Mouse (Mus musculus): ENCODE measurements around the gene Nemp1. TPM values are rescaled to one million over a fixed set of nuclear protein-coding genes. Genes with fewer than 3 reads are reported as not detected.

Gene Nemp1
- polyA plus RNA-seq, 1 experiment = 6.7 TPM

DNA sequence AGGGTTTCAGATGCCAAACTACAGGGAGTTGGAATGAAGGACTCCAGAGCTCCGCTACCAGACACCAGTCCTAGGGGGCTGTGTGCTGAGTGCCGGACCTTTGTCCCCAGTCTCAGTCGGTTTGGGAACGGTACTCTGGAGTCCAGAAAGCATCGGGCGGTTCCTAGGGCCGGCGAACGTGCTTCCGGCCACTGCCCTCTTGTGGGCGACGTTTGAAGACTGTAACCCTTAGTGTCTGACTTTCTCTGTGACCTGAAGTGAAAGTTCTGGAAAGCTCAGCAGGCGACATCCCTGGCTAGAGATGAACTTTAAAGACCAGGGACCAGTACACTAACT is 44.7 kb upstream of the Nemp1 start:
- peak overlapping the region; percentile 71 for H3K27ac ChIP-seq (ENCODE audit: control insufficient read depth, insufficient read depth, low read depth, low read length, poor library complexity)
- peak; percentile 60 for TF ChIP-seq CTCF (IDR thresholded peaks at IDR 0.05; ENCODE audit: control insufficient read depth, insufficient read depth, low read length)
- no peak for TF ChIP-seq POLR2A (IDR thresholded peaks at IDR 0.05; ENCODE audit: borderline replicate concordance, control insufficient read depth, low read depth, low read length)
- WGBS = 2% methylated on average over 13 of the region's 13 CpGs

DNA sequence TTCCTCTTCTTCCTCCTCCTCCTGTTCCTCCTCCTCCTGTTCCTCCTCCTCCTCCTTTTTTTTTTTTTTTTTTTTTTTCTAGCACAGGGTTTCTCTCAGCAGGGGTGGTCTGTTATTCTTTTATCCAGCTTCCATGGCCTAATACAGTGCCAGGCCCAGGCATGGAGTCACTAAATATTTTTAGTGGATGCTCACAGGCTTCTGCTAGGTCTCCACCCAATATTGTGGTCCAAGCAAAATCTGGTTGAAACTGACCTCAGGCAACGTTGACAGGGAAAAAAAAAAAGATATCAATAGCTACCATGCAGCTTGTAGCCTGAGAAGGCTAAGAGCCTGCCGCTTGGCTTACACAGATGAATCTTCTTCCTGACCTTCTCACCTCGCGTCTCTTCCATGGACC is 44.0 kb upstream of the Nemp1 start:
- TF ChIP-seq POLR2A (IDR thresholded peaks at IDR 0.05; ENCODE audit: borderline replicate concordance, control insufficient read depth, low read depth, low read length) = no peak
- no peak for TF ChIP-seq CTCF (IDR thresholded peaks at IDR 0.05; ENCODE audit: control insufficient read depth, insufficient read depth, low read length)
- WGBS = 71% methylated on average over 4 of the region's 4 CpGs
- Histone ChIP-seq H3K4me1 (ENCODE audit: control insufficient read depth, insufficient read depth, low read length) (no peaks in the 10 kb centered on the region), H3K27ac (ENCODE audit: control insufficient read depth, insufficient read depth, low read depth, low read length, poor library complexity) (no peak overlapping the region), H3K4me3 (replicated peaks; ENCODE audit: control insufficient read depth, low read depth, low read length) (no peak overlapping the region)

More for the DNA sequence above, 44.7 kb upstream of the Nemp1 start:
- Histone ChIP-seq H3K4me1 (ENCODE audit: control insufficient read depth, insufficient read depth, low read length) (no peaks in the 10 kb centered on the region), H3K4me3 (replicated peaks; ENCODE audit: control insufficient read depth, low read depth, low read length) (peak overlapping the region; percentile 64)

DNA sequence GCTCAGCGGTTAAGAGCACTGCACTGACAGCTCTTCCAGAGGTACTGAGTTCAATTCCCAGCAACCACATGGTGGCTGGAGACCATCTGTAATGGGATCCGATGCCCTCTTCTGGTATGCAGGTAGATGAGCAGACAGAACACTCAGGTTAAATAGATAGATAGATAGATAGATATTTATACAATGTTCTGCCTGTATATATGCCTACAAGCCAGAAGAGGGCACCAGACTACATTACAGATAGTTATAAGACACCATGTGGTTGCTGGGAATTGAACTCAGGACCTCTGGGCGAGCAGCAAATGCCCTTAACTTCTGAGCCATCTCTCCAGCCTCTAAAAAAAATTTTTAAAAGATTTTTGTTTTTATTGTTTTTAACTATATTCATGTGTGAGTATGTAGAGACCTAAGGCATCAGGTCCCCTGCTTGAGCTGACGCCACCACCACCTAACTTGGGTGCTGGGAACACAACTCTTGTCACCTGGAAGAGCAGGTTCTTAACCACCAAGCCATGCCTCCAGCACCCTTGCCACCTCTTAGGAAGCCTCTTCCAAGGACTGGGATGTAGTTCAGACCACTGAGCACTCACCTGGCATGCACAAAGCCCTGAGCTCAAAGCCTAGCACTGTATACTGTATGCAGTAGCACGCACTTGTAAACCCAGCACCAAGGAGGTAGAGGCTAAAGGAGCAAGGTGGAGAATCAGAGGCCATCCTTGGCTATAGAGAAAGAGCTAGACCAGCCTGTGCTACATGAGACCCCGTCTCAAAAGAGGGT is 43.1 kb upstream of the Nemp1 start:
- H3K27ac ChIP-seq (ENCODE audit: control insufficient read depth, insufficient read depth, low read depth, low read length, poor library complexity) = no peak overlapping the region
- WGBS = 81% methylated on average over 6 of the region's 6 CpGs
- TF ChIP-seq POLR2A (IDR thresholded peaks at IDR 0.05; ENCODE audit: borderline replicate concordance, control insufficient read depth, low read depth, low read length) (no peak), CTCF (IDR thresholded peaks at IDR 0.05; ENCODE audit: control insufficient read depth, insufficient read depth, low read length) (no peak)
- no peak overlapping the region for H3K4me3 ChIP-seq (replicated peaks; ENCODE audit: control insufficient read depth, low read depth, low read length)
- no peaks in the 10 kb centered on the region for H3K4me1 ChIP-seq (ENCODE audit: control insufficient read depth, insufficient read depth, low read length)

DNA sequence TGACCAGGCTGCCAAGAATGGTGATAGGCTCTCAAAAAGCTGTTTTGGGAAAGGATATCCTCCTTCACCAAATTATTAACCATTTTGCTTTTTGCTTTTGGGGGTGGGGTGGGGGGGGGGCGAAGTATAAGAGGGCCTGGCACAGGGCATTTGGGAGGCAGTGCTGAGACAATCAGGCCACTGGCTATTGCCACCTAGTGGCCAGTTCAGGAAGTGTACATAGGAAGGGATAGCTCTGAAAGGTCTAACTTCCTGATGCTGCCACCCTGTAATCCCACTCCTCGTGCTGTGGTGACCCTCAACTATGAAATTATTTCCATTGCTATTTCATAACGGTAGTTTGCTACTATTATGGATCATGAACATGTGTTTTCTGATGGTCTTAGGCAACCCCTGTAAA is 40.3 kb upstream of the Nemp1 start:
- TF ChIP-seq POLR2A (IDR thresholded peaks at IDR 0.05; ENCODE audit: borderline replicate concordance, control insufficient read depth, low read depth, low read length) (no peak), CTCF (IDR thresholded peaks at IDR 0.05; ENCODE audit: control insufficient read depth, insufficient read depth, low read length) (peak; percentile 56)
- WGBS = 74% methylated on average over 3 of the region's 3 CpGs
- Histone ChIP-seq H3K4me3 (replicated peaks; ENCODE audit: control insufficient read depth, low read depth, low read length) (no peak overlapping the region), H3K4me1 (ENCODE audit: control insufficient read depth, insufficient read depth, low read length) (peaks cover 3% of the 10 kb centered on the region; the same call in 1 of the 2 replicates), H3K27ac (ENCODE audit: control insufficient read depth, insufficient read depth, low read depth, low read length, poor library complexity) (no peak overlapping the region)

DNA sequence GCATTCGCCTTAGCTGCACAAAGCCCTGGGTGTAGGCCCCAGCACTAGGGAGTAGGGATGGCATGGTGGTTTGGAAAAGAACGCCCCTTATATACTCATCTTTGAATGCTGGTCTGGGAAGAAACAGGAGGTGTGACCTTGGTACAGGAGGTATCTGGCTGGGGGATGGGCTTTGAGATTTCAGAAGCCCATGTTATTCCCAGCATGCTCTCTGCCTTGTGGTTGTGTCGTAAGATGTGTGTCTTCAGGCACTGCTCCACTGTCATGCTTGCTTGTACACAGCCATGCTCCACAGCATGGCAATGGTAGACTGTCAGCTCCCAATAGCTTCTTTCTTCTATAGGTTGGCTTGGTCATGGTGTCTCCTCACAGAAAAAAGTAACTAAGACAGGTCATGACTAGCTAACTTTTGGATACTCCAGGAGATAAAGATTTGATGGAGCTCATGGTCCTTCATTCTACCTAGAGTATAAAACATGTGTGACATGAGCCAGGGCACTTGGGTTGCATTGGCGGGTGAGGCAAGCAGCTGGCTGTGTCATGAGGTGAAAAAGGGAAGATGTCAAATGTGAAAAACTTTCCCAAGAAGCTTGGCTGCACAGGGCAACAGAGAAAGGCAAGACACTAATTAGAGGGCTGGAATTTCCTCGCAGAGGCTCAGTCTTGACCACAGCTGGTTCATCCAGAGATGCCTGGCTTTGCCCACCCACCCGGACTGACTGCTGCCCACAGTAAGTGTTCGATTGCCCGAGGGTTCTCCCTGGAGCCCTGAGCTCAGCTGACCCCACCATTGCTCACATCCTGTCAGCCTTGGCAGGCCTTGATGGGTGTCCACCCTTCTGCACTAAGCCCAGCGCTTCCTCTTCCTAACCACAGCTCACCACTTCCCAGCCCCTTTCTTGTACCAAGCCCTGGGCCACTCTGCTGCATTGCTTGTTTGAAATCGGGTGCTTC is 35.2 kb upstream of the Nemp1 start:
- Histone ChIP-seq H3K4me1 (ENCODE audit: control insufficient read depth, insufficient read depth, low read length) (peaks cover 11% of the 10 kb centered on the region), H3K27ac (ENCODE audit: control insufficient read depth, insufficient read depth, low read depth, low read length, poor library complexity) (peak overlapping the region; percentile 85), H3K4me3 (replicated peaks; ENCODE audit: control insufficient read depth, low read depth, low read length) (no peak overlapping the region)
- TF ChIP-seq CTCF (IDR thresholded peaks at IDR 0.05; ENCODE audit: control insufficient read depth, insufficient read depth, low read length) = no peak
- TF ChIP-seq POLR2A (IDR thresholded peaks at IDR 0.05; ENCODE audit: borderline replicate concordance, control insufficient read depth, low read depth, low read length) = no peak
- WGBS = 23% methylated on average over 10 of the region's 10 CpGs

DNA sequence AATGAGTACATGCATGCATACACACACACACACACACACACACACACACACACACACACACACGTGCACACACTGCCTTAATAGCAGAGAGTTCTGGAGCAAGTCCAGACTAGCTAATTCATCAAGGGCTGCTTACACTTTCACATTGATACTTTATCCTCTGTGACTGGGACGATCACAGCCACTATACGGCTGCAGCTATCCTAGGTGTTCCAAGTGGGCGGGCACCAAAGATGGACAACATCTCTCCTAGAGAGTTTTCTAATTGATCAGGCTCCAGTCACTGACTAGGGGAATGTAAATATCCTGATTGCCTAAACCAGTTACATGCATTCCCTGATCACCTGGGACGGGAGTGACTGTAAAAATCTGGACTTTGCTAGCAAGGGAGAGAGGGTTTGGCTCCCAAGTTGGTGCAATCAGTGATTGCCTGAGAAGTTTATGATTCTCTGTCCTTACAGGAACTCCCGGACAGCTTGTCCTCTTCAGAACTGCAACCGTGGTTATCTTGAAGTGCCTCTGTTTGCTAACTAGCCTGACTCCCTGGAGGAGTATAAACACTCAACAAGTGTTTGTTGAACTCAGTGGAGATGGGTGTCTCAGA is 33.9 kb upstream of the Nemp1 start:
- no peak overlapping the region for H3K27ac ChIP-seq (ENCODE audit: control insufficient read depth, insufficient read depth, low read depth, low read length, poor library complexity)
- no peak overlapping the region for H3K4me3 ChIP-seq (replicated peaks; ENCODE audit: control insufficient read depth, low read depth, low read length)
- TF ChIP-seq POLR2A (IDR thresholded peaks at IDR 0.05; ENCODE audit: borderline replicate concordance, control insufficient read depth, low read depth, low read length) (no peak), CTCF (IDR thresholded peaks at IDR 0.05; ENCODE audit: control insufficient read depth, insufficient read depth, low read length) (no peak)
- peaks cover 11% of the 10 kb centered on the region for H3K4me1 ChIP-seq (ENCODE audit: control insufficient read depth, insufficient read depth, low read length)
- WGBS = 70% methylated on average over 7 of the region's 7 CpGs

DNA sequence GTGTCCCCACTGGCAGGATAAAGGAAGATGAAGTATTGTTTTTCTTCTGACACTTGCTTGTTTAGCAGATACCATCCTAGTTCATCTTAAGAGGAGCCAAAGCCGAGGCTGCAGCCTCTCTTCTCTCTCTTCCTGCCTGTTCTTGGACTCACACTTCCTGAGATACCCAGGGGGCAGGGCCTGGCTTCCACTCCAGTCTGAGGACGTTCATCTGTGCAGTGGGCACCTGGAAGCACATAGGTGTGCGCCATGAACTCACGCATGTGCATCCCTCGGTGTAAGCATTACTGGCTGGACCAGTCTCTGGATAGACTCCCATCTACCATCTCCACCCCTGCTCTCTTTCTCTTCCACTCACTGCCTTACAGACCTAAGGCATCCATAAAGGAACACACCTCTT is 26.3 kb upstream of the Nemp1 start:
- Histone ChIP-seq H3K4me3 (replicated peaks; ENCODE audit: control insufficient read depth, low read depth, low read length) (no peak overlapping the region), H3K4me1 (ENCODE audit: control insufficient read depth, insufficient read depth, low read length) (peaks cover 4% of the 10 kb centered on the region; the same call in 1 of the 2 replicates), H3K27ac (ENCODE audit: control insufficient read depth, insufficient read depth, low read depth, low read length, poor library complexity) (no peak overlapping the region)
- 60% methylated on average over 5 of the region's 5 CpGs for WGBS
- TF ChIP-seq CTCF (IDR thresholded peaks at IDR 0.05; ENCODE audit: control insufficient read depth, insufficient read depth, low read length) (no peak), POLR2A (IDR thresholded peaks at IDR 0.05; ENCODE audit: borderline replicate concordance, control insufficient read depth, low read depth, low read length) (no peak)

Measured in bone marrow, adult 2 months (tissue).